Mouse (Mus musculus) stomach, postnatal 0 days (tissue): Measurements from ENCODE around the gene Col4a4.
A peak's percentile ranks its signal among the peaks of the same experiment; 100 is the strongest.

ENCODE experiments used
- CTCF ChIP-seq: IDR thresholded peaks from 2 replicates; pipeline ENCODE4 v1.5.1; 2016; ENCODE audit warnings: antibody characterized with exemption, low read depth, mild to moderate bottlenecking, moderate library complexity
- EP300 ChIP-seq: optimal IDR thresholded peaks from 2 replicates; pipeline ENCODE3; 2016; ENCODE audit warnings: antibody characterized with exemption

DNA sequence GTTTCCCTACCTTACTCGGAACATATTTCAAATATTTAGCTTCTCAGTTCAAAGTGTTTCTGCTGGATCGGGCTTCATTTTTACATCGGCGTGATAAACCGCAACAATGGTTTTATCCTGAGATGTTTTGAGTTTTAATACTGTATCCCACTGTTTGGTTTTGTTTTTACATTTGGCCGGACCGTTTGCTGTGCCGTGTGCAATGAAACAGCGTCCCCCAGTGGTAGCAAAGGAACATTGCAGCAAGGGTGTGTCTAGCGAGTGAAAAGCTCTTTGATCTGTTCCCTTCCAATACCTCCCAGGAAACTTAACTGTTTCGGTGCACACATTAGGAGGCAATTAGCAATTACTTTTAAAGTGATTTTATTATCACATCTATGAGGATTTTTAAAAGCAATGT is 110.4 kb downstream of the Col4a4 start:
- TF ChIP-seq CTCF (peak; percentile 90), EP300 (no peak)
